Mouse (Mus musculus): Measurements from ENCODE around the gene Olfr110. TPM values are rescaled to one million over a fixed set of nuclear protein-coding genes. Genes with fewer than 3 reads are reported as not detected.

Olfr110 gene
- not detected for polyA plus RNA-seq (2017; shearing (Covaris generic))

GRCm38 (mm10) chr17:37491930-37492518, at the start of gene Olfr110:
Gene Olfr110 (plus strand): TSS chr17:37492468.

GRCm38 (mm10) chr17:37445180-37445579, 47.1 kb upstream of the Olfr110 start, which contains the start of gene Olfr108:
Gene Olfr108 (plus strand): TSS chr17:37445480.

DNA sequence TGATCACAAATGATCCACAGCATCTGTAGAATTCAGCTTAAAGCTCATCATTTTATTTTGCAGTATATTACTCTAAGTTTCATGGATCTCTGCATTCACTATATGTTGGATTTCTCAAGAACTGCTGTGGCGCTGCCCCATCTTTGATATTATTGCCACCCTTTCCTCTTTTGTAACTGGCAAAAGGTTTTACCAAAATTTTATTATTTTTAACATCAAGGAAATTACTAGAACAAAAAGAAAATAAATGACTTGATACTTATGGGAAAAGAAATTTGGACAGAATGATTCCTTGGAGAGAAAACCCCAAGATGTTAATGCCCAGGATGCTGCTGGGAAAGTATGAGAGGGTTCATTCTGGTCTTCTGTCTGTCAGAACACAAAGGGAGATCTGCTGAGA, 33.7 kb upstream of the Olfr110 start, which contains the start of gene Olfr109:
Gene Olfr109, plus strand, starts transcription at position 301 of the 400 bp plus-strand sequence.

GRCm38 (mm10) chr17:37483452-37483851, 8.8 kb upstream of the Olfr110 start, which contains the start of gene H2-M2:
Gene H2-M2 (minus strand): TSS chr17:37483552.

DNA sequence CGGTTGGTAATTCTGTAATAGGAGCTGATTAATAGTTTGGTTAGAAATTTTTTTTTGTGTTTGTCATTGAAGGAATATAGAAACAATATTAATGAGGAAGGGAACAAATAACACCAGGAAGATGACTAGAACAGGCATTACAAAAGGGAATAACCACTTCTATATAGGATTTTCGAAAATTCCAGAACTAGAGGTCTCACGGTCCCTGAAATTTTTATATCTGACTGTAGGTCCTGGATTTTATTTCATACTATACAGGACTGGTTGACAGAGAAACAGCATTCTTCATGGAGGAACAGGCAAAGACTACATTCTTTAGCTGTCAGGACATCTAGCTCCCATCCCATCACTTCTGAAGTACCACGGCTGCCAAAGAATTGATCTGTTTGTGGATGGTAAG, 15.5 kb downstream of the Olfr110 start, which contains the start of gene Olfr111:
Gene Olfr111, plus strand, starts transcription at position 301 of the 400 bp plus-strand sequence.

Other genes starting within 250 kb of the Olfr110 start
- gene Olfr98, start 228.7 kb upstream of the Olfr110 start, polyA plus RNA-seq (2017; shearing (Covaris generic)), result not detected
- gene H2-M3, start 222.2 kb upstream of the Olfr110 start, polyA plus RNA-seq (2017; shearing (Covaris generic)), result 132 TPM
- 3.7 TPM for gene Olfr99, start 209.0 kb upstream of the Olfr110 start, polyA plus RNA-seq (2017; shearing (Covaris generic))
- gene Olfr101, start 188.2 kb upstream of the Olfr110 start, polyA plus RNA-seq (2017; shearing (Covaris generic)), result not detected
- not detected for gene Olfr102, start 175.4 kb upstream of the Olfr110 start, polyA plus RNA-seq (2017; shearing (Covaris generic))
- not detected for gene Olfr103, start 152.8 kb upstream of the Olfr110 start, polyA plus RNA-seq (2017; shearing (Covaris generic))
- gene Olfr104-ps, start 132.9 kb upstream of the Olfr110 start, polyA plus RNA-seq (2017; shearing (Covaris generic)), result not detected
- gene Olfr105-ps, start 113.4 kb upstream of the Olfr110 start, polyA plus RNA-seq (2017; shearing (Covaris generic)), result 0.07 TPM
- not detected for gene Olfr106-ps, start 102.1 kb upstream of the Olfr110 start, polyA plus RNA-seq (2017; shearing (Covaris generic))
- not detected for gene Olfr107, start 93.2 kb upstream of the Olfr110 start, polyA plus RNA-seq (2017; shearing (Covaris generic))
- not detected for gene Olfr108, start 47.0 kb upstream of the Olfr110 start, polyA plus RNA-seq (2017; shearing (Covaris generic))
- gene Olfr109, start 33.6 kb upstream of the Olfr110 start, polyA plus RNA-seq (2017; shearing (Covaris generic)), result not detected
- gene H2-M2, start 8.9 kb upstream of the Olfr110 start, polyA plus RNA-seq (2017; shearing (Covaris generic)), result 0.27 TPM
- gene Olfr111, start 15.6 kb downstream of the Olfr110 start, polyA plus RNA-seq (2017; shearing (Covaris generic)), result not detected
- gene Olfr112, start 77.0 kb downstream of the Olfr110 start, polyA plus RNA-seq (2017; shearing (Covaris generic)), result not detected
- gene Olfr113, start 85.2 kb downstream of the Olfr110 start, polyA plus RNA-seq (2017; shearing (Covaris generic)), result not detected
- not detected for gene Olfr114, start 100.3 kb downstream of the Olfr110 start, polyA plus RNA-seq (2017; shearing (Covaris generic))
- gene Olfr115, start 134.6 kb downstream of the Olfr110 start, polyA plus RNA-seq (2017; shearing (Covaris generic)), result not detected
- gene Olfr116, start 134.7 kb downstream of the Olfr110 start, polyA plus RNA-seq (2017; shearing (Covaris generic)), result not detected
- gene Olfr117, start 171.3 kb downstream of the Olfr110 start, polyA plus RNA-seq (2017; shearing (Covaris generic)), result not detected
- gene Olfr118, start 174.5 kb downstream of the Olfr110 start, polyA plus RNA-seq (2017; shearing (Covaris generic)), result not detected
- not detected for gene Olfr119, start 204.1 kb downstream of the Olfr110 start, polyA plus RNA-seq (2017; shearing (Covaris generic))
- gene Olfr120, start 229.3 kb downstream of the Olfr110 start, polyA plus RNA-seq (2017; shearing (Covaris generic)), result not detected